Mouse (Mus musculus) testis, adult 2 months (tissue): ENCODE data around the gene Trpm8.

ENCODE experiments used
- CTCF ChIP-seq: fragments of 200-500 bp; IDR thresholded peaks from 2 replicates; pipeline ENCODE4 v1.5.1; 2012; ENCODE audit warnings: low read depth, mild to moderate bottlenecking, inconsistent platforms, low read length, moderate library complexity; ENCODE audit not compliant: control insufficient read depth, insufficient read depth, insufficient replicate concordance
- POLR2A ChIP-seq: fragments of 200-500 bp; IDR thresholded peaks from 2 replicates; pipeline ENCODE4 v1.6.1; 2012; ENCODE audit warnings: low read depth, mild to moderate bottlenecking, inconsistent platforms, low read length, moderate library complexity; ENCODE audit not compliant: control insufficient read depth

- no peak for TF ChIP-seq CTCF
- no peak for TF ChIP-seq POLR2A
These were observed 18.4 kb upstream of the Trpm8 start for GRCm38 (mm10) chr1:88258881-88259642.
